Mouse (Mus musculus) ovary, postnatal 14 days (tissue): ENCODE data around the gene Tbrg4.

Source experiments
- DNase-seq: peaks from one replicate; pipeline ENCODE4 v3.0.0; 2022; ENCODE audit warnings: low spot score

The Tbrg4 gene

DNA sequence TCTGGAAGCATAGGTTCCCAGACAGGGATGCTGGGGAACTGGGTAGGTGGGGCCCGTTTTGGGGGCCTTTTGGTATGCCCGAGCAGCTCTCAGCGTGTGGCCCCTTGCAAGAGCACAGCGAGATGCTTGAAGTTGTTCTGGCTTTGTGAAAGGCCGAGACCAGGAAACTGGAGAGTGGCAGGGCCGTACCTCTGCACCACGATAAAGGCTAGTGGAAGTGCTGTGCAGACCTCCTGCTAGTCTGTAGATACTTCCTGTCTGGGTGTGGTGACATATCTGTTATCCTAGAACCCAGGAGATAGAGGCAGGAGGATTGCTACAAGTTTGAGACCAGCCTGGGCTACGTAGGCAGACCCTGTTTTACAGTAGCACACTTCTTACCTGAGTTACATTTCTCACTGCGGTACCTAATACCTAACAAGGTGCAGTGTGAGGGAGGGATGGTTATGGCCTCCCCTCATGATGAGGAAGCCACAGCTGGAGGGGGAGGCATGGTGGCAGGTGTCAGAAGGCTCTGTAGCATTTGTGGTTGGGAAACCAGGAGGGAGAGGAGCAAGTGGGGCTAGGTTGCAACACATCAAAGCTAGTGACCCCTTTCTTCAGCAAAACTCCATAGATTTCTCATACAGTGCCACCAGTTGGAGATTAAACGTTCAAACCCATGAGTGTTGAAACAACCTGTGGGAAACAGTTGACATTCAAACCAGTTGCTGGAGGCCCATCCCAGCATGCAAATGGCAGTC, 34.8 kb downstream of the Tbrg4 start:
- DNase-seq = no peak

- no peak for DNase-seq
Observed at GRCm38 (mm10) chr11:6589838-6590237, 36.0 kb downstream of the Tbrg4 start.

- no peak for DNase-seq
Observed at GRCm38 (mm10) chr11:6588295-6588694, 37.6 kb downstream of the Tbrg4 start.

- DNase-seq = no peak
Observed at GRCm38 (mm10) chr11:6587249-6587940, 38.5 kb downstream of the Tbrg4 start.

DNA sequence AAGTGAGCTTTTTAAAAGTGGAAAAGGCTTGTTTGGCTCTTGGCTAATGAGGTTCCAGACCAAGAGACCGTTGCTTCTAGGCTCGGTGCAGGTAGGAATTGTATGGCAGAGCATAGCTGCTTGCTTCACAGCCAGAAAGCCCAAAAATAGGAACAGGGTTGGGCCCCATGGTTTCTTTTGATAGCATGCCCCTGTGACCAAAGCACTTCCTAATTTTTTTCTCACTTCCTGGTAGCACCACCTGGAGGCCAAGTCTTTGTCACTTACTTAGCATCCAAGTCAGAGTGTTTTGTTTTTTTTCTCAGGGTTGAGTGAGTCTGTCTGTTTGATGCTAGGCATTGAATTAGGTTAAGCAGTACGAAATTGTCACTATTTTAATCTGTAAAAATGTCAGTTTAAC, 39.2 kb downstream of the Tbrg4 start:
- no peak for DNase-seq

- no peak for DNase-seq
Observed at GRCm38 (mm10) chr11:6585748-6586147, 40.1 kb downstream of the Tbrg4 start.

DNA sequence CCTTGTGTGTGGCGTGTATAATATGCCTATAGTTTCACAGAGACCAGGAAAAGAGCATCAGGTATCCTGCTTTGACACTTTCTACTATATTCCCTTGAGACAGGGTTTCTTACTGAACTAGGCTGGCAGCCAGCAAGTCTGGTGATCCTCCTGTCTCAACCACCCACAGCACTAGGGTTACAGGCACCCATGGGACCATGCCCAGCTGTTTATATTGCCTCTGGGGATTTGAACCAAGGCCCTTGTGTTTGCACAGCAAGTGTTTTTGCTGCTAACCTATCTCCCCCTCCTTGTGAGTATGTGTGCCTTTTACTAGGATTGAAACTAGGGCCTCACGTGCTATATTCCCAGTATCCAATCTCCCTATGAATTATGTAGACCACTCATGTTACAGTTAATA, 44.3 kb downstream of the Tbrg4 start:
- no peak for DNase-seq

DNA sequence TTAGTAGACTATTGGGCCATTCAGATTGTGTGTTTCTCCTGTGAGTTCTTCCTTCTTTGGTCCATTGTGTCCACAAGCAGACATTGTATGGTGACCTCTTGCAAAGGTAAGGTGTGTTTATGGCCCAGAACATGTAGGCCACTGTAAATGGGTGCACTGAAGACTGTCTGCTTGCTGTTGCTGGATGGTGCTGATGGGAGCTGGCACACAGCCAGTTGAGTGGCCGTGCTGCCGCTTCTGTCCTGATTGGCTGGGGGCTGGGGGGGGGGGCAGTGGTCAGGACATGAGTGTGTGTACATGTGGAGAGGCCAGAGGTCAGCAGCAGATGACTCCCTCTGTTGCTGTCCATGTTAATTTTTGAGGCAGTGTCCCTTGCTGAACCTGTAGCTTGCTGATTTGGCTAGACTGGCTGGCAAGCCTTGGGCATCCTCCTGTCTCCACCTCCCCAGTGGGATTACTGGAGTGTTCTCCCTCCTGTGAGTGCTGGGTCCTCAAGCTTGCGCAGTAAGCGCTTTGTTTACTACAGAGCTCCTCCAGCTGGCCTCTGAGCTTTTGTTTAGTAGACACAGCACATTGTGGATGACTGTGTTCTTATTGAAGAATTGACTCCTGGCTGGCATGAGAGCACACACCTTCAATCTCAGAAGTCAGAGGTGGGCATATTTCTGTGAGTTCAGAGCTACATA, 45.7 kb downstream of the Tbrg4 start:
- DNase-seq = no peak

- no peak for DNase-seq
Observed at GRCm38 (mm10) chr11:6579361-6579760, 46.5 kb downstream of the Tbrg4 start.

- DNase-seq = no peak
Observed at GRCm38 (mm10) chr11:6576151-6576550, 49.7 kb downstream of the Tbrg4 start.

DNA sequence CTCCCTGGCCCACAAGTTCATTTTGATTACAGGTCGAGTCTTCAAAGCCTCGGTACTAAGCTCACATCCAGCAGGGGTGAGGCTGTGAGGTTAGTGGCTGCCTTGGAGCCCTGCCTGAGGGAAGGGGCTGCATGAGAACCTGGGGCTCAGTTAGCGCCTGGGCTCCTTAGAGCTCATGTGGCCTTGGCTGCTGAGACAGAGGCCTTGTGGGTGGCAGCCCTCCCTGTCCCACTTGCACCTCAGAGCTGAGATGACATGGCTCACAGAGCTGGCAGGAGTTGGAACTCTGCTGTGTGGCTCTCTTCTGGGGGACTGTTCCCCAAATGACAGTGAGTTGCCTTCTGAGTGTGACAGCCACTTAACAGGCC, 56.5 kb downstream of the Tbrg4 start:
- DNase-seq = no peak

DNA sequence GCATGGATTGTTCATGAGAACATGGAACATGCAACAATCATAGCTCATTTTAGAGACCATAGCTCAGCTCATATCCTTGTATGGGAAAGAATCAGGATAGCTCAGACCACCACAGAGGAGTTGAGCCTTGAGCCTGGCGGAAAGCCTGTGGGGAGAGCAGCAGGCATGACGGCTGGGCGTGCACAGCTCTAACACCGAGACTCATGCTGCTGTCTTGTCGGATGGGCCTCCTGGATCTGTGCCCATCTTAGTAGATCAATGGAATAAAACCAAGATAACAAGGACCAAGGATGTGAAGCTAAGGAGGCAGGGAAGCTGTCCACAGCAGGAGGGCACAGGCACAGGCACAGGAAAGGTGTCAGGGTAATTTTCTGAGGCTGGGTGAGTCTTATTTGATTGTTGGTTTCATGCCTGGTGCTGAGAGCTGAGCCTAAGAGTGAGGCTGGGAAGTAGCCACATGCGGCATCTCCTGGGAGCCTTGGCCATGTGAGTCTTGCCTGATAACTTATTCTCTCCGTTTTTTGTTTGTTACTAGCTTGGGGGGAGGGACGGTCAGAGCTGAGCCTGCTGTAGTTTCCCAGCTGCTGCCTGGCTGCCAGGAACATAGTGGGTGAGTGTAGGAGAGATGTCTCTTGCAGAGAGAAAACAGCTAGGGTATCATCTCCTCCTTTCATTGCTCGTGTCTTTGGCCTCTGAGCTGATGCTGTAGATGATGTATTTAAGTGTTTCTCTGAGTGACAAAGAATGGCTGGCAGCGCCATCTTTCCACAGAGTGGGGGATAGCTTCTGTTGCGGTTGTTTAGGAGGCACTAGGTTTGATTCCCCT, 57.1 kb downstream of the Tbrg4 start:
- DNase-seq = no peak

- DNase-seq = no peak
Observed at GRCm38 (mm10) chr11:6567951-6568350, 57.9 kb downstream of the Tbrg4 start.

DNA sequence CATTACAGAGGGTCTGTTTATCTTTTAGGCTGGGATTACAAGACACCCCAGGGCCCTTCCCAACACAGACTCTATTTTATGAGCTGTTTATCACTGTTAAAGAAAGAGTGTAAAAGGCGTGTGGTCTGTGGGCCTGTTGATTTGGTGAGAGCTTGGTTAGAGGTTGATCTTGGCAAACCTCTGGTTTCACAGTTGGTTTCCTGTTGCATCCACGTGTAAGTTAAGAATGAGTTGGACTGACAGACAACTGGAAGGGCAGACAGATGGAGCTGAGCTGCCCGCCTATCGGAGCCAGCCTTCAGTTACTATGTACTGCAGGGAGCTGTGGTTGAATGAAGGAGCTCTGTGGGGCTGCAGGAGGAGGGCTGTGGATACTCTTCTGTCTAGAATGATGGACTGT, 59.4 kb downstream of the Tbrg4 start:
- no peak for DNase-seq
